Mouse (Mus musculus) lung, adult 2 months (tissue): ENCODE results near the gene Lamb2.

ENCODE experiments used
- CTCF ChIP-seq: fragments of 200-500 bp; IDR thresholded peaks from 2 replicates; pipeline ENCODE4 v1.5.1; 2011; ENCODE audit warnings: mild to moderate bottlenecking, low read length, control low read depth; ENCODE audit not compliant: insufficient read depth
- POLR2A ChIP-seq: fragments of 200-500 bp; IDR thresholded peaks from 2 replicates; pipeline ENCODE4 v1.6.1; 2011; ENCODE audit warnings: low read depth, mild to moderate bottlenecking, control low read depth, low read length, borderline replicate concordance; ENCODE audit errors: extremely low read depth

- TF ChIP-seq POLR2A (no peak), CTCF (no peak)
Observed at GRCm38 (mm10) chr9:108483051-108483790, 3.7 kb downstream of the Lamb2 start.
